Mouse (Mus musculus) megakaryocyte-erythroid progenitor cell, adult 5-6 weeks (primary cell): ENCODE data around the gene Rpl41. TPM values are rescaled to one million over a fixed set of nuclear protein-coding genes. Genes with fewer than 3 reads are reported as not detected.

Source experiments
- ATAC-seq: replicated peaks from 2 replicates; pipeline ENCODE4 v1.8.0; 2016; ENCODE audit warnings: mild to moderate bottlenecking, inconsistent platforms; ENCODE audit not compliant: severe bottlenecking, poor library complexity, low FRiP score, low TSS enrichment
- total RNA-seq, 2 experiments: library from RNA; stranded (forward) in 1 of 2; stranded (reverse) in 1 of 2; fragments of 200-1000, 215-1000 nt in 1 of 2; fragments of >200 nt in 1 of 2; fragmentation: Nextera tagmentation in 1 of 2; gene quantifications; 2 replicates each; pipeline ENCODE4 v1.2.3; 2014 to 2017

Gene Rpl41
- total RNA-seq, 2 experiments from 2014 or later = 3,934 to 7,210 TPM

- 0 out of 2 replicates have a peak, but pooled peaks have one; percentile 14 for ATAC-seq
Observed at GRCm38 (mm10) chr10:128504012-128504411, 45.1 kb downstream of the Rpl41 start.

GRCm38 (mm10) chr10:128503532-128503931 is 45.6 kb downstream of the Rpl41 start:
- ATAC-seq = no peak

- no peak for ATAC-seq
Observed at GRCm38 (mm10) chr10:128502341-128502740, 46.8 kb downstream of the Rpl41 start.

GRCm38 (mm10) chr10:128499116-128499671 is 49.9 kb downstream of the Rpl41 start:
- peak; percentile 21; the same call in 1 of the 2 replicates for ATAC-seq

GRCm38 (mm10) chr10:128498590-128498989 is 50.5 kb downstream of the Rpl41 start, which contains the start of gene Myl6b:
Myl6b (minus strand) TSS chr10:128498685.
- peak; percentile 83 for ATAC-seq

Other genes with a start within 250 kb of the Rpl41 start
- 37.0 and 40.7 TPM in 2 replicates for gene Pan2, start 246.0 kb downstream of the Rpl41 start, total RNA-seq (2014; fragmentation: Nextera tagmentation)
- 14.2 and 18.0 TPM in 2 replicates for gene Pan2, start 246.0 kb downstream of the Rpl41 start, total RNA-seq (2017)
- gene Cnpy2, start 226.8 kb downstream of the Rpl41 start, total RNA-seq (2014; fragmentation: Nextera tagmentation) = 62.8 and 95.5 TPM in 2 replicates
- 86.0 and 87.5 TPM in 2 replicates for gene Cnpy2, start 226.8 kb downstream of the Rpl41 start, total RNA-seq (2017)
- gene Cs, start 211.6 kb downstream of the Rpl41 start, total RNA-seq (2014; fragmentation: Nextera tagmentation) = 226 and 251 TPM in 2 replicates
- 113 and 182 TPM in 2 replicates for gene Cs, start 211.6 kb downstream of the Rpl41 start, total RNA-seq (2017)
- 12.9 and 16.8 TPM in 2 replicates for gene Coq10a, start 180.3 kb downstream of the Rpl41 start, total RNA-seq (2014; fragmentation: Nextera tagmentation)
- gene Coq10a, start 180.3 kb downstream of the Rpl41 start, total RNA-seq (2017) = 8.8 and 10.9 TPM in 2 replicates
- 62.2 and 68.5 TPM in 2 replicates for gene Ankrd52, start 172.2 kb downstream of the Rpl41 start, total RNA-seq (2014; fragmentation: Nextera tagmentation)
- 8.3 and 11.7 TPM in 2 replicates for gene Ankrd52, start 172.2 kb downstream of the Rpl41 start, total RNA-seq (2017)
- gene Slc39a5, start 148.1 kb downstream of the Rpl41 start, total RNA-seq (2014; fragmentation: Nextera tagmentation) = not detected in 2 replicates
- gene Slc39a5, start 148.1 kb downstream of the Rpl41 start, total RNA-seq (2017) = not detected in 2 replicates
- 63.0 and 130 TPM in 2 replicates for gene Nabp2, start 137.8 kb downstream of the Rpl41 start, total RNA-seq (2014; fragmentation: Nextera tagmentation)
- gene Nabp2, start 137.8 kb downstream of the Rpl41 start, total RNA-seq (2017) = 54.4 and 98.8 TPM in 2 replicates
- 20.9 and 21.6 TPM in 2 replicates for gene Rnf41, start 137.6 kb downstream of the Rpl41 start, total RNA-seq (2014; fragmentation: Nextera tagmentation)
- gene Rnf41, start 137.6 kb downstream of the Rpl41 start, total RNA-seq (2017) = 8.8 and 12.9 TPM in 2 replicates
- gene Smarcc2, start 90.1 kb downstream of the Rpl41 start, total RNA-seq (2014; fragmentation: Nextera tagmentation) = 98.5 and 119 TPM in 2 replicates
- gene Smarcc2, start 90.1 kb downstream of the Rpl41 start, total RNA-seq (2017) = 62.9 and 73.3 TPM in 2 replicates
- gene Myl6, start 55.2 kb downstream of the Rpl41 start, total RNA-seq (2014; fragmentation: Nextera tagmentation) = 655 and 828 TPM in 2 replicates
- 663 and 819 TPM in 2 replicates for gene Myl6, start 55.2 kb downstream of the Rpl41 start, total RNA-seq (2017)
- 3.7 and 6.3 TPM in 2 replicates for gene Myl6b, start 50.6 kb downstream of the Rpl41 start, total RNA-seq (2014; fragmentation: Nextera tagmentation)
- gene Myl6b, start 50.6 kb downstream of the Rpl41 start, total RNA-seq (2017) = 0.56 TPM in 1 of 2 replicates, not detected in the other
- 49.7 and 53.8 TPM in 2 replicates for gene Esyt1, start 23.4 kb downstream of the Rpl41 start, total RNA-seq (2014; fragmentation: Nextera tagmentation)
- 59.2 and 66.2 TPM in 2 replicates for gene Esyt1, start 23.4 kb downstream of the Rpl41 start, total RNA-seq (2017)
- gene Zc3h10, start 1.5 kb downstream of the Rpl41 start, total RNA-seq (2014; fragmentation: Nextera tagmentation) = 5.6 and 6.7 TPM in 2 replicates
- gene Zc3h10, start 1.5 kb downstream of the Rpl41 start, total RNA-seq (2017) = 8.3 and 10.2 TPM in 2 replicates
- 419 and 446 TPM in 2 replicates for gene Pa2g4, start 16.7 kb upstream of the Rpl41 start, total RNA-seq (2014; fragmentation: Nextera tagmentation)
- gene Pa2g4, start 16.7 kb upstream of the Rpl41 start, total RNA-seq (2017) = 426 and 489 TPM in 2 replicates
- 1.9 and 3.2 TPM in 2 replicates for gene Erbb3, start 40.3 kb upstream of the Rpl41 start, total RNA-seq (2014; fragmentation: Nextera tagmentation)
- gene Erbb3, start 40.3 kb upstream of the Rpl41 start, total RNA-seq (2017) = 0.09 and 1.2 TPM in 2 replicates
- gene Rps26, start 77.4 kb upstream of the Rpl41 start, total RNA-seq (2014; fragmentation: Nextera tagmentation) = 3,309 and 3,313 TPM in 2 replicates
- gene Rps26, start 77.4 kb upstream of the Rpl41 start, total RNA-seq (2017) = 1,110 and 1,543 TPM in 2 replicates
- 0.25 and 0.26 TPM in 2 replicates for gene Ikzf4, start 96.7 kb upstream of the Rpl41 start, total RNA-seq (2014; fragmentation: Nextera tagmentation)
- gene Ikzf4, start 96.7 kb upstream of the Rpl41 start, total RNA-seq (2017) = 0.19 TPM in 1 of 2 replicates, not detected in the other
- gene Suox, start 124.8 kb upstream of the Rpl41 start, total RNA-seq (2014; fragmentation: Nextera tagmentation) = 7.0 and 7.8 TPM in 2 replicates
- 4.6 and 5.1 TPM in 2 replicates for gene Suox, start 124.8 kb upstream of the Rpl41 start, total RNA-seq (2017)
- gene Rab5b, start 147.0 kb upstream of the Rpl41 start, total RNA-seq (2014; fragmentation: Nextera tagmentation) = 16.2 and 22.1 TPM in 2 replicates
- 16.6 and 19.1 TPM in 2 replicates for gene Rab5b, start 147.0 kb upstream of the Rpl41 start, total RNA-seq (2017)
- gene Pmel, start 154.9 kb upstream of the Rpl41 start, total RNA-seq (2014; fragmentation: Nextera tagmentation) = not detected in 2 replicates
- gene Pmel, start 154.9 kb upstream of the Rpl41 start, total RNA-seq (2017) = not detected in 2 replicates
- 68.6 and 94.9 TPM in 2 replicates for gene Cdk2, start 155.7 kb upstream of the Rpl41 start, total RNA-seq (2014; fragmentation: Nextera tagmentation)
- gene Cdk2, start 155.7 kb upstream of the Rpl41 start, total RNA-seq (2017) = 46.7 and 66.1 TPM in 2 replicates
- gene Dgka, start 195.6 kb upstream of the Rpl41 start, total RNA-seq (2014; fragmentation: Nextera tagmentation) = 10.6 and 11.4 TPM in 2 replicates
- gene Dgka, start 195.6 kb upstream of the Rpl41 start, total RNA-seq (2017) = 1.0 and 6.1 TPM in 2 replicates
- 26.6 and 38.0 TPM in 2 replicates for gene Pym1, start 198.6 kb upstream of the Rpl41 start, total RNA-seq (2014; fragmentation: Nextera tagmentation)
- gene Pym1, start 198.6 kb upstream of the Rpl41 start, total RNA-seq (2017) = 27.0 and 58.4 TPM in 2 replicates
- gene Mmp19, start 241.6 kb upstream of the Rpl41 start, total RNA-seq (2014; fragmentation: Nextera tagmentation) = not detected in 2 replicates
- 0.05 and 0.23 TPM in 2 replicates for gene Mmp19, start 241.6 kb upstream of the Rpl41 start, total RNA-seq (2017)